Mouse (Mus musculus) neural tube, embryonic 15.5 days (tissue): ENCODE data around the gene Blcap. TPM values are rescaled to one million over a fixed set of nuclear protein-coding genes. Genes with fewer than 3 reads are reported as not detected.

Source experiments
- ATAC-seq: fragments of 200-750 bp; cut with Nextera tagmentation; 2 replicates; pipeline ENCODE4 v1.8.0; 2017; ENCODE audit warnings: mild to moderate bottlenecking, moderate TSS enrichment, moderate library complexity; ENCODE audit not compliant: low FRiP score
- H3K27ac ChIP-seq: fragments of 300-500 bp; sonication (generic); replicated peaks from 2 replicates; pipeline ENCODE4 v1.5.1; 2015; ENCODE audit warnings: mild to moderate bottlenecking, inconsistent platforms
- H3K27me3 ChIP-seq: fragments of 300-500 bp; sonication (generic); replicated peaks from 2 replicates; pipeline ENCODE4 v1.6.1; 2015; ENCODE audit warnings: inconsistent platforms
- H3K36me3 ChIP-seq: fragments of 300-500 bp; sonication (generic); 2 replicates; pipeline ENCODE4 v1.6.1; 2015; ENCODE audit warnings: inconsistent platforms
- H3K4me1 ChIP-seq: fragments of 300-500 bp; sonication (generic); 2 replicates; pipeline ENCODE4 v1.6.1; 2015; ENCODE audit warnings: inconsistent platforms
- H3K4me2 ChIP-seq: fragments of 300-500 bp; sonication (generic); 2 replicates; pipeline ENCODE4 v1.6.1; 2015; ENCODE audit warnings: inconsistent platforms, mild to moderate bottlenecking, moderate library complexity
- H3K4me3 ChIP-seq: fragments of 300-500 bp; sonication (generic); replicated peaks from 2 replicates; pipeline ENCODE4 v1.5.1; 2015; ENCODE audit warnings: mild to moderate bottlenecking, inconsistent platforms
- H3K9ac ChIP-seq: fragments of 300-500 bp; sonication (generic); replicated peaks from 2 replicates; pipeline ENCODE4 v1.6.1; 2015; ENCODE audit warnings: mild to moderate bottlenecking, inconsistent platforms
- H3K9me3 ChIP-seq: fragments of 300-500 bp; sonication (generic); replicated peaks from 2 replicates; pipeline ENCODE4 v1.6.1; 2016; ENCODE audit warnings: inconsistent platforms
- WGBS: fragments of 180-500 bp; shearing (Covaris S2); methylation state at CpG from one replicate; pipeline ENCODE4 v1.1.7; 2015; ENCODE audit warnings: mixed read lengths; 5-methylcytosine and 5-hydroxymethylcytosine counted together
- polyA plus RNA-seq: library from polyadenylated mRNA; unstranded; fragments of >200 nt; fragmentation: Nextera tagmentation; extraction: Ambion mirVana; gene quantifications from 2 replicates; pipeline ENCODE4 v1.2.1, GENCODE M21; 2015

The Blcap gene
- polyA plus RNA-seq, 1 experiment from 2014 or later: 225 TPM

DNA sequence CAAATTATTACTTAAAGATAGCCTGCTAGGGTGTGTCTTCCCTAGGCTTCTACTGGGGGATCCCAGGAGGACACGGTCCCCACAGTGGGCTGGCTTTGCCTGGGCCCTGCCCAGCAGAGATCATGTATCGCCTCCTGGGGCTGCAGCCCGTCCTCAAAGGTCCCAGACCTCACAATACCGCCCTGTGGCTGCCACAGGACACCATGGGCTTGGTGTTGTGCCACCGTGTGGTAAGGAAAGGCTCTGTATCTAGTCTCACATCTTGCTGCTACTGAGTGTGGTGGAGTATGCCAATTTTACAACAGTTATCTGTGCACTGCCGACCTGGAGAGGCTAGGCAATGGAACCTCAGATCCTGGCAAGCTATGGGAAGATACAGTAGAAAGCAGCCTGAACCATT, 12.6 kb downstream of the Blcap start:
- Histone ChIP-seq H3K4me3 (no peak overlapping the region), H3K9ac (no peak overlapping the region), H3K4me1 (peaks cover 52% of the 10 kb centered on the region), H3K4me2 (peak overlapping the region; percentile 63), H3K27me3 (no peaks in the 10 kb centered on the region), H3K27ac (peak overlapping the region; percentile 87), H3K9me3 (peaks cover 7% of the 10 kb centered on the region), H3K36me3 (peaks cover 55% of the 10 kb centered on the region)
- peak; percentile 29 for ATAC-seq
- 53% methylated on average over 6 of the region's 6 CpGs for WGBS

DNA sequence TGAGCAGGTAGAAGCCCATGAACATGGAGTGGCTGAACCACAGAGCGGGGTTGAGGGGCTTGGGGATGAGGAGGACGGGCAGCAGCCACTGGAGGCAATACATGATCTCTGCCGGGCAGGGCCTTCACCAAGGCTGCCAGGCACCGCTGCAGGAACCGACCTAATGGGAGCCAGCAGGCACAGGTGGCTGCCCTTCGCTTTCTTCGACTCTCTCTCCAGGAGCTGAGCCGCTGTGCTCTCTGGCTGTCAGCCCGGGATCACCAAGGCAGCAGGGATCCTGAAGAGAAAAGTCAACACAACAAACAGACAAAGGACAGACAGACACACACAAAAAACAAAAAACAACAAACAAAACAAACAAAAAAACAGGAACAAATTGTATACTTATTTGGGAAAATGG, 13.0 kb downstream of the Blcap start:
- Histone ChIP-seq H3K27ac (peak overlapping the region; percentile 87), H3K4me2 (0 out of 2 replicates have a peak overlapping the region, but pooled peaks have one; percentile 63), H3K27me3 (no peaks in the 10 kb centered on the region), H3K9ac (no peak overlapping the region), H3K9me3 (peaks cover 7% of the 10 kb centered on the region), H3K4me1 (peaks cover 52% of the 10 kb centered on the region), H3K4me3 (no peak overlapping the region), H3K36me3 (peaks cover 52% of the 10 kb centered on the region)
- no peak for ATAC-seq
- 69% methylated on average over 9 of the region's 9 CpGs for WGBS

GRCm38 (mm10) chr2:157556074-157556698, 14.9 kb downstream of the Blcap start:
- Histone ChIP-seq H3K9me3 (peaks cover 5% of the 10 kb centered on the region), H3K36me3 (peaks cover 38% of the 10 kb centered on the region), H3K4me2 (no peak overlapping the region), H3K27ac (no peak overlapping the region), H3K4me1 (peaks cover 50% of the 10 kb centered on the region), H3K27me3 (no peaks in the 10 kb centered on the region), H3K9ac (no peak overlapping the region), H3K4me3 (no peak overlapping the region)
- 77% methylated on average over 5 of the region's 5 CpGs for WGBS
- ATAC-seq: no peak

- H3K9ac ChIP-seq: no peak overlapping the region
- no peak for ATAC-seq
- H3K4me1 ChIP-seq: peaks cover 36% of the 10 kb centered on the region
- H3K27me3 ChIP-seq: no peaks in the 10 kb centered on the region
- H3K9me3 ChIP-seq: no peaks in the 10 kb centered on the region
- no peak overlapping the region for H3K4me3 ChIP-seq
- H3K4me2 ChIP-seq: no peak overlapping the region
- no peak overlapping the region for H3K27ac ChIP-seq
- peaks cover 24% of the 10 kb centered on the region for H3K36me3 ChIP-seq
- WGBS: 74% methylated on average over 10 of the region's 10 CpGs
Observed at GRCm38 (mm10) chr2:157552158-157552886, 18.8 kb downstream of the Blcap start.

- no peak overlapping the region for H3K4me3 ChIP-seq
- peaks cover 42% of the 10 kb centered on the region for H3K4me1 ChIP-seq
- no peak overlapping the region for H3K9ac ChIP-seq
- no peaks in the 10 kb centered on the region for H3K9me3 ChIP-seq
- H3K27me3 ChIP-seq: no peaks in the 10 kb centered on the region
- peaks cover 13% of the 10 kb centered on the region; the same call in 1 of the 2 replicates for H3K36me3 ChIP-seq
- 86% methylated on average over 4 of the region's 4 CpGs for WGBS
- no peak overlapping the region for H3K4me2 ChIP-seq
- H3K27ac ChIP-seq: no peak overlapping the region
- no peak for ATAC-seq
Observed at GRCm38 (mm10) chr2:157550292-157550691, 20.8 kb downstream of the Blcap start.

DNA sequence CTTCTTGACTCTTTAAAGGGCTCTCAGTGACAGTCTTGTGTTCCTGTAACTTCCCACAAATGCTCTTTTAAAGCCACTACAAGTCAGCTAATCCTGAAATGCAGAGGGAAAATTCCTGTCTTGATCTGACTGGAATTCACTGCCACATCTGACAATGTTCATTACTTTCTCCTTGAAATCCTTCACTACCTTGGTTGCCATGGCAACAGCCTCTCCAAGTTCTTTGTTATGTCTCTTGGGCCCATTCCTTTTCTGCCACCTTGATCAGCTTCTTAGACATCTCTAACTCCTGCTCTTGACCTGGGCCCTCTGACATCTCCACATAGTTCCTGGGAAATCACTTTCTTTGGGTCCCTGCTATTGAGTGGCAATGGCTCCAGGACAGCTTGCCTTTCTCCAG, 24.4 kb downstream of the Blcap start:
- H3K27me3 ChIP-seq: no peaks in the 10 kb centered on the region
- ATAC-seq: no peak
- H3K9me3 ChIP-seq: no peaks in the 10 kb centered on the region
- peaks cover 13% of the 10 kb centered on the region; the same call in 1 of the 2 replicates for H3K36me3 ChIP-seq
- no peak overlapping the region for H3K4me3 ChIP-seq
- H3K4me1 ChIP-seq: peaks cover 40% of the 10 kb centered on the region
- no peak overlapping the region for H3K9ac ChIP-seq
- H3K4me2 ChIP-seq: no peak overlapping the region
- 0 out of 2 replicates have a peak overlapping the region, but pooled peaks have one; percentile 33 for H3K27ac ChIP-seq

DNA sequence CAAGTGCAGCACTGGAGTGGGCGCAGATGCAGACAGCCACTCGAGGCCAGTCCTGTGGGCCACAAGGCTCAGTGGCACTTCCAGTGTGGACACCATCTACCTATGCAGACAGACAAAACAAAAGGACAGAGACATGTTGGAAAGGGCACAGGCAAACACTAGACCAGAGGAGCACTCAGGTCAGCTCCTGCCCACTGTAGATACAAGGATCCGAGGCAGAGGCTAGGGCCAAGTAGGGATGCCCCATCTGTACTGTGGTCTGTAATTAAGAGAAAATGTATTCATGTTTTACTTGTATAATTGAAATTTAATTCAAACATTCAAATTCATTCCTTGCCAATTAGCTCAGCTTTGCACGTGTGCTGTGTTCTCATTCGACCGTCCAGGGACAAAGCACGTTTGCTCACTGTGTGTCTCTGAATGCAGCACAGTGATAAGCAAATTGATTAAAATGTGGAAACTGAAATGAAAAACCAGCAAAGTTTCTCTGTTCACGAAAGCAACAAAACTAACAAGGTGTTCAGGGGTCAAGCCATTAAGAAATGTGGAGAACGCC, 26.7 kb downstream of the Blcap start:
- no peak overlapping the region for H3K4me3 ChIP-seq
- no peak overlapping the region for H3K4me2 ChIP-seq
- no peaks in the 10 kb centered on the region for H3K9me3 ChIP-seq
- 46% methylated on average over 9 of the region's 9 CpGs for WGBS
- no peaks in the 10 kb centered on the region for H3K27me3 ChIP-seq
- no peak overlapping the region for H3K9ac ChIP-seq
- ATAC-seq: no peak
- H3K27ac ChIP-seq: no peak overlapping the region
- peaks cover 13% of the 10 kb centered on the region; the same call in 1 of the 2 replicates for H3K36me3 ChIP-seq
- peaks cover 62% of the 10 kb centered on the region for H3K4me1 ChIP-seq

DNA sequence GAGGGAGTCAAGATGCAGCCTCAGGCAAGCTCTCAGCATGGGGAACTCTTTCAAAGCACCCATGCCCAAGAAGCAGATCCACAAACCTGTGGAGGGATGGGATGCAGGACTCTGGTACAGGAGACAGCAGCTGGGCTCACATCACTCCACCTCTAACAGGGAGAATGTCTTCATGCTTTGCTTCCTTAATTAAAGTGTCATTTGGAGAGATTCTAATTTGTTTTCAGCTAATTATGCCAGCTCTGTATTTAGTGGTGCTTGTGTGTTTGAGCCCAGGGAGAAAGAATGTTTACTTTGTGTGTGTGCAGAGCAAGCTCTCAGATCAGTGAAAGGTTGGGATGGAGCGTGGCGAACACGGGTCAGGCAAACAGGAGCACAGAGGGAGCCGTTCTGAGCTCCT, 28.7 kb downstream of the Blcap start:
- no peaks in the 10 kb centered on the region for H3K9me3 ChIP-seq
- 0 out of 2 replicates have a peak, but pooled peaks cover 3% of the 10 kb centered on the region for H3K36me3 ChIP-seq
- H3K4me3 ChIP-seq: no peak overlapping the region
- ATAC-seq: no peak
- H3K9ac ChIP-seq: no peak overlapping the region
- 50% methylated on average over 4 of the region's 4 CpGs for WGBS
- no peaks in the 10 kb centered on the region for H3K27me3 ChIP-seq
- H3K4me2 ChIP-seq: no peak overlapping the region
- H3K27ac ChIP-seq: peak overlapping the region; percentile 54; the same call in 1 of the 2 replicates
- H3K4me1 ChIP-seq: peaks cover 63% of the 10 kb centered on the region

DNA sequence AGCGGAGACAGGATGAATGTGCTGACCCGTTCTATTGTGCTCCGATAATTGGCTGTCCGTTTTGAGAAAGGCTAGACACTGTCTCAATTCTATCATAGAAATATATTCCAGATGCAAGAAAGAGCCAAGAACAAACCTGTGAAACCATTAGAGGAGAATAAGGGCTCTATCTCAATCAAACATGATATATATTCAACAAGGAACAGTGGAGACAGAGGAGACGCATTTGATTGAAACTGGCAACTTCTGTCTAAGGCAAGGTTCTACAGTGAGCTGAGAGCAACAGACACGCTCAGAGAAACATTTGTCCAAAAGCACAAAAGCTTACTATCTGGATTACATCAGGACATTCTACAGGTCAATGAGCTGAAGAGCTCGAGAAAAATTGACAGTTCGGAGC, 29.4 kb downstream of the Blcap start:
- H3K27ac ChIP-seq: no peak overlapping the region
- 45% methylated on average over 8 of the region's 8 CpGs for WGBS
- H3K4me3 ChIP-seq: no peak overlapping the region
- no peaks in the 10 kb centered on the region for H3K9me3 ChIP-seq
- no peak for ATAC-seq
- no peak overlapping the region for H3K4me2 ChIP-seq
- H3K36me3 ChIP-seq: no peaks in the 10 kb centered on the region
- H3K27me3 ChIP-seq: no peaks in the 10 kb centered on the region
- H3K9ac ChIP-seq: no peak overlapping the region
- peaks cover 66% of the 10 kb centered on the region for H3K4me1 ChIP-seq

GRCm38 (mm10) chr2:157540953-157541569, 30.0 kb downstream of the Blcap start:
- H3K36me3 ChIP-seq: no peaks in the 10 kb centered on the region
- H3K9ac ChIP-seq: no peak overlapping the region
- no peak for ATAC-seq
- peaks cover 67% of the 10 kb centered on the region for H3K4me1 ChIP-seq
- H3K9me3 ChIP-seq: no peaks in the 10 kb centered on the region
- H3K4me2 ChIP-seq: 0 out of 2 replicates have a peak overlapping the region, but pooled peaks have one; percentile 13
- H3K27me3 ChIP-seq: no peaks in the 10 kb centered on the region
- H3K4me3 ChIP-seq: no peak overlapping the region
- peak overlapping the region; percentile 56; the same call in 1 of the 2 replicates for H3K27ac ChIP-seq
- 24% methylated on average over 9 of the region's 9 CpGs for WGBS

DNA sequence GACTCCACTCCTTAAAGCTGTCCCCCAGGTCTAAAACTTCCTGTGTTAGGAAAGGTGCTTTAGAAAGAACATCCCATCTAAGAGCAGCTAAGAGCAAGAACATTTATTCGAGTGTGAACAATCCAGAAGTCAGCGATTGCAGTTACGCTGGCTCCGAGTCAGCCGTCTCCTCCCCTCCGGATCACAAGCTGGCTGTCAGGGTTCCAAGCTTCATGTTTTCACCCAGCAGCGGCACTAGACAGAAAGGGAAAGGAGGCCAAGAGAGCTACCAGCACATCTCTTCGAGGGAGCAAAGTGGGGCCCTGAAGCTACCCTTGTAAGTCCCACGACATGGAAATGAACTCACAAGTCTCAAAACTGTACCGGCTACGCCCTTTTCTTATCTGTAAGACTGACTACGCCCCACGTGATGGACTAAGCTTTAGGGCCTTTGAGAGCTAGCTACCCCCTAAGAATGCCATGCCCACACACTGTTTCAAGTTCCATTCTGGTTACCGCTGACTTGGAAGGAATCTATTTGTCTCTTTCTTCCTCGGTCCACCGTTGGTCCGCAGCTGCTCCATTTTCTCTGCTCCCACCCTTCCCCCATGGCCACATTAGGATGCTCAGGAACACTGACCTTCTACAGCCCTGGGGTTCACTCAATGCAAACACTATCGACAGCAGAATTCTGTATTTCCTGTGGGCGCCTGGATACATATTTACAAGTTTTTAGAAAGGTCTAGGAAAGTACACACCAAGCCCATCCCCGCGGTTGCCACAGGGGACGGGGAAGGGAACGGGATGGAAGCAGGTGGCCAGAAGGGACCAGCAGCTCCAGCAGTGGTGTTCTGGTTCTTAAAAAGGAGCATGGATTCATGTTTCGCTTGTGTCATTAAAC, 30.8 kb downstream of the Blcap start:
- no peaks in the 10 kb centered on the region for H3K27me3 ChIP-seq
- H3K4me3 ChIP-seq: no peak overlapping the region
- peaks cover 63% of the 10 kb centered on the region for H3K4me1 ChIP-seq
- no peaks in the 10 kb centered on the region for H3K9me3 ChIP-seq
- peak overlapping the region; percentile 56 for H3K27ac ChIP-seq
- 50% methylated on average over 24 of the region's 24 CpGs for WGBS
- no peak overlapping the region for H3K9ac ChIP-seq
- no peak for ATAC-seq
- H3K4me2 ChIP-seq: 0 out of 2 replicates have a peak overlapping the region, but pooled peaks have one; percentile 13
- no peaks in the 10 kb centered on the region for H3K36me3 ChIP-seq
